Mouse (Mus musculus) midbrain, embryonic 11.5 days (tissue): ENCODE results near the gene Lef1. TPM values are rescaled to one million over a fixed set of nuclear protein-coding genes. Genes with fewer than 3 reads are reported as not detected.

ENCODE experiments used
- ATAC-seq: fragments of 200-750 bp; cut with Nextera tagmentation; 2 replicates; pipeline ENCODE4 v1.8.0; 2017; ENCODE audit warnings: moderate TSS enrichment, moderate library complexity; ENCODE audit not compliant: low FRiP score
- DNase-seq: peaks from one replicate; pipeline ENCODE4 v3.0.0; 2015; ENCODE audit warnings: low spot score; ENCODE audit errors: missing footprints
- H3K27ac ChIP-seq: fragments of 300-500 bp; sonication (generic); 2 replicates; pipeline ENCODE4 v1.5.1; 2014; ENCODE audit warnings: low read depth, low read length
- H3K27me3 ChIP-seq: fragments of 300-500 bp; sonication (generic); 2 replicates; pipeline ENCODE4 v1.6.1; 2014; ENCODE audit warnings: mild to moderate bottlenecking, low read length, moderate library complexity, mixed read lengths; ENCODE audit not compliant: control insufficient read depth, insufficient read depth
- H3K36me3 ChIP-seq: fragments of 300-500 bp; sonication (generic); 2 replicates; pipeline ENCODE4 v1.6.1; 2014; ENCODE audit warnings: mild to moderate bottlenecking, low read length, moderate library complexity, mixed read lengths; ENCODE audit not compliant: control insufficient read depth, insufficient read depth
- H3K4me1 ChIP-seq: fragments of 300-500 bp; sonication (generic); 2 replicates; pipeline ENCODE4 v1.6.1; 2014; ENCODE audit warnings: low read length; ENCODE audit not compliant: control insufficient read depth, insufficient read depth
- H3K4me2 ChIP-seq: fragments of 300-500 bp; sonication (generic); 2 replicates; pipeline ENCODE4 v1.6.1; 2014; ENCODE audit warnings: mild to moderate bottlenecking, moderate library complexity
- H3K4me3 ChIP-seq: fragments of 300-500 bp; sonication (generic); 2 replicates; pipeline ENCODE4 v1.5.1; 2014; ENCODE audit warnings: low read depth, low read length
- H3K9ac ChIP-seq: fragments of 300-500 bp; sonication (generic); 2 replicates; pipeline ENCODE4 v1.6.1; 2014; ENCODE audit warnings: low read length
- H3K9me3 ChIP-seq: fragments of 300-500 bp; sonication (generic); 2 replicates; pipeline ENCODE4 v1.6.1; 2016; ENCODE audit warnings: low read length; ENCODE audit not compliant: control insufficient read depth
- WGBS: fragments of 180-500 bp; shearing (Covaris S2); extraction: QIAGEN DNeasy Blood & Tissue Kit; methylation state at CpG from one replicate; pipeline ENCODE4 v1.1.7; 2014; 5-methylcytosine and 5-hydroxymethylcytosine counted together
- polyA plus RNA-seq: library from polyadenylated mRNA; unstranded; fragments of >200 nt; fragmentation: Nextera tagmentation; extraction: Ambion mirVana; gene quantifications from 2 replicates; pipeline ENCODE4 v1.2.1, GENCODE M21; 2014

The Lef1 gene
- polyA plus RNA-seq, 1 experiment from 2014 or later, result 66.9 TPM

GRCm38 (mm10) chr3:131254991-131255390, 144.7 kb downstream of the Lef1 start:
- Histone ChIP-seq H3K4me3 (no peak overlapping the region), H3K36me3 (no peaks in the 10 kb centered on the region), H3K27me3 (no peaks in the 10 kb centered on the region), H3K4me1 (no peaks in the 10 kb centered on the region), H3K9ac (no peak overlapping the region), H3K27ac (no peak overlapping the region), H3K4me2 (no peak overlapping the region), H3K9me3 (no peaks in the 10 kb centered on the region)
- DNase-seq (no peak), ATAC-seq (no peak)
- WGBS, result 90% methylated on average over 4 of the region's 4 CpGs

DNA sequence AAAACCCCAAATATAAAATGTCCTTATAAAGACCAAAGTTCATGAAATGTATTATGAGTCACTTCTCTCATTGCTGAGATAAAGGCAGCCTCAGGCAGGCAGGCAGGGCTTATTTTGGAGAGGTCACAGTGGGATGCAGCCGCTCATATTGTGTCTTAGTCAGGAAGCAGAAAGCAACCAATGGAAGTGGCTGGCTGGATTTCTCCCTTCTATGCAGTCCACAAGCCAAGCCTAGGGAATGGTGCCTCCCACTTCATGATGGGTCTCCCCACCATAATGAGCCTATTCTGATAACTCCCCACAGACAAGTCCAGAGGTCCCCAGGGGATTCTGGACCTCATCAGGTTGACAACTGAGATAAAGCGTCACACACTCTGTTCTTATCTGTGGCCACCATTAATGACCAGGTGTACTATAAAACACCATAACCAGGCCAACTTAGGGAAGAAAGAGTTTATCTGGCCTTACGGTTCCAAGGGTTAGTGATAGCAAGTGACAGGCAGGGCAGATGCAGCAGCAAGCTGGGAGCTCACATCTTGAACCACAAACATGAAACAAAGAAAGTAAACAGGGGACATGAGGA, 145.2 kb downstream of the Lef1 start:
- Histone ChIP-seq H3K4me3 (no peak overlapping the region), H3K9ac (no peak overlapping the region), H3K4me1 (no peaks in the 10 kb centered on the region), H3K27me3 (no peaks in the 10 kb centered on the region), H3K4me2 (no peak overlapping the region), H3K36me3 (no peaks in the 10 kb centered on the region), H3K27ac (no peak overlapping the region), H3K9me3 (no peaks in the 10 kb centered on the region)
- ATAC-seq, result no peak
- 95% methylated on average over 3 of the region's 3 CpGs for WGBS
- no peak for DNase-seq

GRCm38 (mm10) chr3:131258921-131259320, 148.7 kb downstream of the Lef1 start:
- no peak overlapping the region for H3K4me2 ChIP-seq
- H3K4me3 ChIP-seq, result no peak overlapping the region
- no peaks in the 10 kb centered on the region for H3K4me1 ChIP-seq
- H3K9ac ChIP-seq, result no peak overlapping the region
- no peak overlapping the region for H3K27ac ChIP-seq
- no peaks in the 10 kb centered on the region for H3K27me3 ChIP-seq
- DNase-seq (no peak), ATAC-seq (no peak)
- no peaks in the 10 kb centered on the region for H3K36me3 ChIP-seq
- WGBS, result 83% methylated on average over 3 of the region's 3 CpGs
- H3K9me3 ChIP-seq, result no peaks in the 10 kb centered on the region; the same call in 1 of the 2 replicates

DNA sequence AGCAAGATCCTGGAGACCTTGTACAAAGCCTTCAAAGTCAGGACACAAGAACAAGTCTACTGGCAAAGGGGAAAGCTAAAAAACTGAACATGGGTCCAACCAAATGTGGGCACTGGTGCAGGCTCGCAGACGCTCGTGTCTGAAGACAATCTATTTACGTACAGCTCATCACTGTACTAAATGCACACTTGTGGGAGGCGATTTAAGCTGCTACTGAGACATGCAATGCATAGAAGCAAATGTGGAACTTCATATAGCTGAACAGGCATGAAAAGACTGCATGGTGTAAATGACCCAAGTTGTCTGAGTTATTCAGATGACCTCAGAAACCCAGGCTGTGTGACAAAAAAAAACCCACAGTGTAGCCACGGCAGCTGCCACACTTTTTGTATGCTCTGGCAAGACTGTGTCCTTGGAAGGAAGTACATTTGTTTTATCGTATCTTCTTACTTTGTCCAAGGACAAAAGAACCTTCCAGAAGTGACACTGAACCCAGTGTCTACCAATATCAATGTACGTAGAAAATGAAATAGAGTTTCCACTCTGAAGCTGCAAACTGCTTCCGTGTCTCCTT, 149.2 kb downstream of the Lef1 start:
- DNase-seq, result no peak
- WGBS, result 95% methylated on average over 9 of the region's 9 CpGs
- no peaks in the 10 kb centered on the region for H3K36me3 ChIP-seq
- no peaks in the 10 kb centered on the region for H3K27me3 ChIP-seq
- no peak overlapping the region for H3K4me3 ChIP-seq
- no peak overlapping the region for H3K9ac ChIP-seq
- H3K9me3 ChIP-seq, result no peaks in the 10 kb centered on the region; the same call in 1 of the 2 replicates
- H3K4me2 ChIP-seq, result no peak overlapping the region
- no peaks in the 10 kb centered on the region for H3K4me1 ChIP-seq
- H3K27ac ChIP-seq, result no peak overlapping the region
- no peak for ATAC-seq

DNA sequence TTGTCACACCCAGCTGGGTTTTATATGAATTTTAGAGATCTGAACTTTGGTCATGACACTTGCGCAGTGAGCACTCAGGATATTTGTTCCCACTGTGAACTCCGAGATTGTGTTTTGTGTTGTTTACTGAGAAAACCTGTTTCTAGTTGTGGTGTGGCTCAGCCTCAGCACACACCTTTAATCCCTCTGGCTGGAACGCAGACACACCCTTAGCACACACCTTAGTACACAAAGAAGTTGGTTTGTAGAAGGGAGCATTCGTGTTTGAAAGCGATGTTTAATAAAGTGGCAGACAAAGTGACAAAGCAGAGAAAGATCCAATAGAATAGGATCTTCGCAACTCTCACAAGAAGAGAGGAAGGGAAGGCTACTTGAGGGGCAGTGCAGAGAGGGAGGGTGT, 150.1 kb downstream of the Lef1 start:
- no peak overlapping the region for H3K4me2 ChIP-seq
- H3K9ac ChIP-seq, result no peak overlapping the region
- DNase-seq (no peak), ATAC-seq (no peak)
- H3K27ac ChIP-seq, result no peak overlapping the region
- no peaks in the 10 kb centered on the region for H3K27me3 ChIP-seq
- H3K4me3 ChIP-seq, result no peak overlapping the region
- WGBS, result 96% methylated on average over 6 of the region's 6 CpGs
- no peaks in the 10 kb centered on the region; the same call in 1 of the 2 replicates for H3K9me3 ChIP-seq
- no peaks in the 10 kb centered on the region for H3K4me1 ChIP-seq
- no peaks in the 10 kb centered on the region for H3K36me3 ChIP-seq

DNA sequence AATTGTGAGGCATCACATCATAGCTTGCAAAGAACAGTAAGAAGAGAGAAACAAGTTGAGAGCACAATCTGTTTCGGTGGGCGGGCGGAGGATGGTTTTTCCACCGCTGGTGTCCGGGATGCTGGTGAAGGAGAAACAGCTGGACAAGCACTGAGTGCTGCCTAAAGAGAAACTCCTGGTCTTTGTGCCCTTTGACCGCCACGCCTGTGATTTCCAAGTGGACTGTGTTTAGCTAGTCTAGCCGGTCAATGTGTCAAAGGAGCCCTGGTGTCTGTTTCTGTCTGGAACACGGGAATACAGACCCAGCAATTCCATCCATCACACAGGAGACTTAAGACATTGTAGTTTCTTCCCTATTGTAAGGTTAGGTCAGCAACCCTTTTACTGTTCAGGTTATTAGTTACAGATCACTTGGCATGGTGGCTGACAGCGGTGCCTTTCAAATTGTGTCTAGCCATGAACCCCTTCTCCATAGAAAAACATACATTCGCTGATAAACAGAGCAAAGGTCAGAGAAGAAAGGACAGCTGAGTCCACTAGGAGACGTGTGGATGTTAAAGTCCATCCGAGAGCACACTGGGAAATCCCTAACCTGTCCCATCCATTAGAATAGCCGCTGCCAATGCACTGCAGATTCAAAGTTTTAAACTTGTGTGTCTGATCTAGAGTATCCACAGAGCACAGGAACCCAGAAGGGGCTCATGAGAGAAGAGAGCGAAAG, 153.7 kb downstream of the Lef1 start:
- Histone ChIP-seq H3K9me3 (no peaks in the 10 kb centered on the region; the same call in 1 of the 2 replicates), H3K36me3 (no peaks in the 10 kb centered on the region), H3K4me2 (no peak overlapping the region), H3K4me1 (no peaks in the 10 kb centered on the region), H3K27ac (no peak overlapping the region), H3K4me3 (no peak overlapping the region), H3K27me3 (no peaks in the 10 kb centered on the region; the same call in 1 of the 2 replicates), H3K9ac (no peak overlapping the region)
- DNase-seq (no peak), ATAC-seq (no peak)
- WGBS, result 72% methylated on average over 15 of the region's 15 CpGs

GRCm38 (mm10) chr3:131265516-131265915, 155.2 kb downstream of the Lef1 start:
- Histone ChIP-seq H3K9ac (no peak overlapping the region), H3K9me3 (no peaks in the 10 kb centered on the region; the same call in 1 of the 2 replicates), H3K27me3 (no peaks in the 10 kb centered on the region; the same call in 1 of the 2 replicates), H3K4me1 (peaks cover 6% of the 10 kb centered on the region), H3K4me2 (no peak overlapping the region), H3K4me3 (no peak overlapping the region), H3K27ac (no peak overlapping the region), H3K36me3 (no peaks in the 10 kb centered on the region)
- no peak for DNase-seq
- 89% methylated on average over 8 of the region's 8 CpGs for WGBS
- ATAC-seq, result no peak

- H3K27me3 ChIP-seq, result no peaks in the 10 kb centered on the region; the same call in 1 of the 2 replicates
- H3K4me2 ChIP-seq, result no peak overlapping the region
- no peak for ATAC-seq
These were observed 156.2 kb downstream of the Lef1 start for GRCm38 (mm10) chr3:131266366-131267050.

GRCm38 (mm10) chr3:131270381-131270780, 160.1 kb downstream of the Lef1 start:
- H3K27me3 ChIP-seq, result no peaks in the 10 kb centered on the region; the same call in 1 of the 2 replicates
- H3K4me1 ChIP-seq, result peaks cover 17% of the 10 kb centered on the region
- no peak overlapping the region for H3K4me3 ChIP-seq
- H3K9ac ChIP-seq, result no peak overlapping the region
- DNase-seq (no peak), ATAC-seq (no peak)
- H3K4me2 ChIP-seq, result peak overlapping the region; percentile 88; the same call in 1 of the 2 replicates
- 12% methylated on average over 6 of the region's 6 CpGs for WGBS
- no peaks in the 10 kb centered on the region for H3K36me3 ChIP-seq
- no peak overlapping the region for H3K27ac ChIP-seq
- no peaks in the 10 kb centered on the region for H3K9me3 ChIP-seq

More at GRCm38 (mm10) chr3:131266366-131267050, 156.2 kb downstream of the Lef1 start:
- H3K4me1 ChIP-seq, result peaks cover 16% of the 10 kb centered on the region
- H3K36me3 ChIP-seq, result no peaks in the 10 kb centered on the region
- H3K9me3 ChIP-seq, result no peaks in the 10 kb centered on the region
- no peak for DNase-seq
- 84% methylated on average over 3 of the region's 3 CpGs for WGBS
- no peak overlapping the region for H3K4me3 ChIP-seq
- no peak overlapping the region for H3K9ac ChIP-seq
- no peak overlapping the region for H3K27ac ChIP-seq
